Mouse (Mus musculus) thymus, adult 2 months (tissue): Measurements from ENCODE around the gene Nrg4. TPM values are rescaled to one million over a fixed set of nuclear protein-coding genes. Genes with fewer than 3 reads are reported as not detected.
A peak's percentile ranks its signal among the peaks of the same experiment; 100 is the strongest.

ENCODE experiments used
- DNase-seq: peaks from one replicate; pipeline ENCODE4 v3.0.0; 2021
- H3K27ac ChIP-seq: fragments of 200-500 bp; 2 replicates; pipeline ENCODE4 v1.5.1; 2012; ENCODE audit warnings: low read length, control low read depth; ENCODE audit not compliant: control insufficient read depth, insufficient read depth
- H3K27me3 ChIP-seq: fragments of 200-500 bp; 2 replicates; pipeline ENCODE4 v1.6.1; 2012; ENCODE audit warnings: mild to moderate bottlenecking, low read length, moderate library complexity, mixed read lengths; ENCODE audit not compliant: control insufficient read depth, insufficient read depth
- H3K36me3 ChIP-seq: fragments of 200-500 bp; 2 replicates; pipeline ENCODE4 v1.6.1; 2012; ENCODE audit warnings: mild to moderate bottlenecking, low read length, moderate library complexity; ENCODE audit not compliant: control insufficient read depth, insufficient read depth
- H3K4me1 ChIP-seq: fragments of 200-500 bp; replicated peaks from 2 replicates; pipeline ENCODE4 v1.6.1; 2012; ENCODE audit warnings: low read length; ENCODE audit not compliant: control insufficient read depth, insufficient read depth
- H3K4me3 ChIP-seq: fragments of 200-500 bp; 2 replicates; pipeline ENCODE4 v1.5.1; 2012; ENCODE audit warnings: mild to moderate bottlenecking, low read length, control low read depth, moderate library complexity; ENCODE audit not compliant: control insufficient read depth, insufficient read depth
- CTCF ChIP-seq: fragments of 200-500 bp; IDR thresholded peaks from 2 replicates; pipeline ENCODE4 v1.5.1; 2012; ENCODE audit warnings: mild to moderate bottlenecking, control low read depth, low read length, moderate library complexity, borderline replicate concordance; ENCODE audit not compliant: control insufficient read depth, poor library complexity, insufficient read depth; ENCODE audit errors: extremely low read depth
- POLR2A ChIP-seq: fragments of 200-500 bp; IDR thresholded peaks from 2 replicates; pipeline ENCODE4 v1.6.1; 2012; ENCODE audit warnings: mild to moderate bottlenecking, low read length, control low read depth, moderate library complexity; ENCODE audit not compliant: control insufficient read depth, poor library complexity, insufficient read depth; ENCODE audit errors: extremely low read depth
- WGBS: fragments of 180-500 bp; shearing (Covaris S2); methylation state at CpG from one replicate; pipeline ENCODE4 v1.1.7; 2018; 5-methylcytosine and 5-hydroxymethylcytosine counted together
- polyA plus RNA-seq: library from polyadenylated mRNA; depleted of rRNA; stranded (reverse); fragments of >200 nt; gene quantifications from 2 replicates; pipeline ENCODE4 v1.2.3, GENCODE M21; 2012

The Nrg4 gene
- polyA plus RNA-seq, 1 experiment: 6.3 TPM

DNA sequence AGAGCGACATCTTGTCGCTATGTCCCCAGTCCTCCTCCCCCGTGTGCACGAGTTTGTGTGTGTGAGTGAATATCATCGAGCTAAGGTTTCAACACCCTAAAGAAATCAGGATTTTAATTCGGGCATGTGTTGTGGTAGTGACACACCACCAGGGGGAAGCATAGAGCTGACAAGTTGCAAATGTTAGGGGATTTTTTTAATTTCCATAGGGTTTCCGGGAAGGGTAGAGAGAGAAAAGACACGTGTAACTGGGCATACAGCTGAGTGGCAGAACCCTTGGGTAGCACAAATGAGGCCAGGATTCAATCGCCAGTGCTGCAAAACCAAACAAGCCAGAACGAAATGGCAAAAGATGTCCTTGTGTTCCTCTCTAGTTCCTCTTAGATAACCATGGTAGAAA is 2.1 kb downstream of the Nrg4 start:
- WGBS: 67% methylated on average over 10 of the region's 10 CpGs
- Histone ChIP-seq H3K27me3 (peaks cover 16% of the 10 kb centered on the region), H3K36me3 (no peaks in the 10 kb centered on the region), H3K4me1 (peaks cover 8% of the 10 kb centered on the region), H3K4me3 (no peak overlapping the region), H3K27ac (no peak overlapping the region)
- TF ChIP-seq CTCF: no peak
- TF ChIP-seq POLR2A: no peak
- no peak for DNase-seq

GRCm38 (mm10) chr9:55324085-55324484 is 2.6 kb downstream of the Nrg4 start:
- H3K27ac ChIP-seq: no peak overlapping the region
- H3K36me3 ChIP-seq: no peaks in the 10 kb centered on the region
- H3K27me3 ChIP-seq: peaks cover 16% of the 10 kb centered on the region
- no peak for DNase-seq
- WGBS: 80% methylated on average over 8 of the region's 8 CpGs
- no peak for TF ChIP-seq CTCF
- TF ChIP-seq POLR2A: no peak
- H3K4me3 ChIP-seq: no peak overlapping the region
- H3K4me1 ChIP-seq: peaks cover 8% of the 10 kb centered on the region

GRCm38 (mm10) chr9:55322641-55323040 is 4.0 kb downstream of the Nrg4 start:
- Histone ChIP-seq H3K27ac (no peak overlapping the region), H3K36me3 (no peaks in the 10 kb centered on the region), H3K27me3 (peaks cover 16% of the 10 kb centered on the region), H3K4me1 (peaks cover 8% of the 10 kb centered on the region), H3K4me3 (no peak overlapping the region)
- 91% methylated on average over 1 of the region's 1 CpGs for WGBS
- DNase-seq: no peak
- TF ChIP-seq CTCF (no peak), POLR2A (no peak)

- Histone ChIP-seq H3K36me3 (no peaks in the 10 kb centered on the region), H3K4me1 (no peaks in the 10 kb centered on the region), H3K4me3 (no peak overlapping the region), H3K27me3 (no peaks in the 10 kb centered on the region), H3K27ac (no peak overlapping the region)
- TF ChIP-seq CTCF (no peak), POLR2A (no peak)
- WGBS: 73% methylated on average over 12 of the region's 12 CpGs
- DNase-seq: no peak
Observed at GRCm38 (mm10) chr9:55313619-55314261, 12.9 kb downstream of the Nrg4 start.

GRCm38 (mm10) chr9:55311560-55311959 is 15.1 kb downstream of the Nrg4 start:
- TF ChIP-seq CTCF (no peak), POLR2A (no peak)
- DNase-seq: peak; percentile 51
- Histone ChIP-seq H3K4me1 (no peaks in the 10 kb centered on the region), H3K27me3 (no peaks in the 10 kb centered on the region), H3K36me3 (no peaks in the 10 kb centered on the region), H3K27ac (no peak overlapping the region), H3K4me3 (no peak overlapping the region)
- WGBS: 11% methylated on average over 5 of the region's 5 CpGs

- 52% methylated on average over 5 of the region's 5 CpGs for WGBS
- H3K27ac ChIP-seq: no peak overlapping the region
- H3K4me3 ChIP-seq: no peak overlapping the region
- H3K27me3 ChIP-seq: no peaks in the 10 kb centered on the region
- H3K4me1 ChIP-seq: no peaks in the 10 kb centered on the region
- TF ChIP-seq CTCF: no peak
- no peak for TF ChIP-seq POLR2A
- H3K36me3 ChIP-seq: no peaks in the 10 kb centered on the region
- DNase-seq: no peak
Observed at GRCm38 (mm10) chr9:55308455-55308854, 18.2 kb downstream of the Nrg4 start.

- no peak overlapping the region for H3K4me3 ChIP-seq
- WGBS: 20% methylated on average over 5 of the region's 5 CpGs
- no peak for DNase-seq
- no peak for TF ChIP-seq POLR2A
- no peak for TF ChIP-seq CTCF
- H3K27ac ChIP-seq: no peak overlapping the region
- no peaks in the 10 kb centered on the region for H3K36me3 ChIP-seq
- no peaks in the 10 kb centered on the region for H3K4me1 ChIP-seq
- H3K27me3 ChIP-seq: no peaks in the 10 kb centered on the region
Observed at GRCm38 (mm10) chr9:55307557-55307956, 19.1 kb downstream of the Nrg4 start.
